Mouse (Mus musculus) bone marrow macrophage, adult 2 months (primary cell): ENCODE results near the gene Rhebl1.

Experiments used
- CTCF ChIP-seq: IDR thresholded peaks from 2 replicates; pipeline ENCODE4 v1.5.1; 2012; ENCODE audit warnings: low read depth, mild to moderate bottlenecking, low read length, moderate library complexity
- POLR2A ChIP-seq: IDR thresholded peaks from 2 replicates; pipeline ENCODE4 v1.6.1; 2012; ENCODE audit warnings: mild to moderate bottlenecking, low read depth, low read length, borderline replicate concordance

DNA sequence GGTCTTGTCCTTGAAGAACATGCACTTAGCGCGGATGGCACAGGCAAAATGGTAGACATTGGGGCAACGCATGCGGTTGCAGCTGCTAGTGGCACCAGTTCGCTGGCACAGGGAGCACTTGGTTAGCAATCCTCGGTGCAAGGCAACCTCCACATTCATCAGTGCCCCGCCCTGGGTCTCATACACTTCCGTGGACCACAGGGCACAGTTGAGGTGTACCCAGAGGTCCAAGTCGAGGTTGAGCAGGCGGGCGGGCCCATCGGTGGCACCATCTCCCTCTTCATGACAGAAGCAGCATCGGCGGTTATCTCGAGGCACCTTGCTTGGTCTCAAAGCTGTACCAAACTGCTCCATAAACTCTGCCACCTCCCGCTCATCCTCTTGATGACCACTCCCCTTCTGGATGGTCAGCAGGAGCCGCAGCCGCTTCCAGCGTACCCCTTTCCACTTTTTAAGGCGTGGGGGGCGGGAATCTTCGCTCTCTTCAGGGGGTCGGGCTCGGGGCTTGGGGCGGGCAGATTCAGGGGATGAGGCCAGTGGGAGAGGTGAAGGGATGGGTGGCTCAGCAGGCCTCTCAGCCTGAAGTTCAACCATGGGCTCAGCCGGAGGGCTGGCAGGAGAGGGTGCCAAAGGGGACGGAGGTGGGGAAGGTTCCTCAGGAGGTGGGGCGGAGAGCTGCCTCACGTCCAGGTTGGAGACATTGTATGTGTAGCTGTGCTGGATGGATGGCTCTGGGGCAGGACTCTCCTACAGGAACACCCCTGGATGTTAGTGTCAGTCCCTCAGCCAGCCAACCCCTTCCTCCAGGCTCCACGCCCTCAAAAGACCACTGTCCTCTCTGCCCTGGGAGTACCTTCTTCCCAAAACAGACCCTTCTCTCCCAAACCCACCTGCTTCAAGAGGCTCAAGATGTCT, 54.4 kb downstream of the Rhebl1 start:
- TF ChIP-seq CTCF (no peak), POLR2A (no peak)
